In genomic region chr16:88138913-88139312, GRCm38 (mm10) we compare ENCODE assay signal across 34 mouse cellular contexts.
"Had no signal": no experiment of that assay in that cellular context is flagged by ENCODE, and none has a peak within 500 bp of the region (broad histone marks: within the 10 kb centered on the region; RNA-seq: fewer than 3 reads in every experiment).

No protein-coding gene starts in this region.

- H3K9ac ChIP-seq: heart, embryonic 12.5 days; heart, embryonic 13.5 days; heart, embryonic 15.5 days; hindbrain, embryonic 12.5 days; hindbrain, embryonic 13.5 days; hindbrain, embryonic 14.5 days; hindbrain, embryonic 15.5 days; intestine, embryonic 15.5 days; kidney, embryonic 15.5 days had no signal

- H3K4me1 ChIP-seq: heart, embryonic 10.5 days; heart, embryonic 12.5 days; heart, embryonic 13.5 days; heart, embryonic 15.5 days; hindbrain, embryonic 10.5 days; hindbrain, embryonic 12.5 days; intestine, embryonic 15.5 days; kidney, embryonic 15.5 days had no signal

- H3K9me3 ChIP-seq: heart, embryonic 12.5 days; heart, embryonic 13.5 days; heart, embryonic 15.5 days; hindbrain, embryonic 10.5 days; hindbrain, embryonic 12.5 days; hindbrain, embryonic 13.5 days; hindbrain, embryonic 15.5 days; intestine, embryonic 15.5 days; kidney, embryonic 15.5 days had no signal

- H3K36me3 ChIP-seq: heart, embryonic 10.5 days; heart, embryonic 12.5 days; heart, embryonic 13.5 days; heart, embryonic 15.5 days; hindbrain, embryonic 10.5 days; hindbrain, embryonic 12.5 days; hindbrain, embryonic 13.5 days; hindbrain, embryonic 15.5 days; intestine, embryonic 15.5 days; kidney, embryonic 15.5 days had no signal

- H3K27ac ChIP-seq: heart, embryonic 10.5 days; heart, embryonic 13.5 days; heart, embryonic 15.5 days; hindbrain, embryonic 10.5 days; hindbrain, embryonic 12.5 days; hindbrain, embryonic 13.5 days; hindbrain, embryonic 14.5 days; hindbrain, embryonic 15.5 days; hindbrain, postnatal 0 days; intestine, embryonic 15.5 days; kidney, embryonic 15.5 days; kidney, postnatal 0 days; left cerebral cortex, adult 2 months had no signal

- H3K4me3 ChIP-seq: heart, embryonic 10.5 days; heart, embryonic 12.5 days; heart, embryonic 13.5 days; heart, embryonic 15.5 days; hindbrain, embryonic 10.5 days; hindbrain, embryonic 12.5 days; hindbrain, embryonic 13.5 days; hindbrain, embryonic 15.5 days; intestine, embryonic 15.5 days; kidney, embryonic 15.5 days; left cerebral cortex, adult 2 months had no signal

- ATAC-seq: hindbrain, embryonic 16.5 days; hindbrain, postnatal 0 days; intestine, embryonic 15.5 days; intestine, embryonic 16.5 days; intestine, postnatal 0 days had no signal

- H3K4me2 ChIP-seq: heart, embryonic 11.5 days; heart, embryonic 12.5 days; heart, embryonic 13.5 days; heart, embryonic 15.5 days; hindbrain, embryonic 12.5 days; hindbrain, embryonic 13.5 days; hindbrain, embryonic 14.5 days; hindbrain, embryonic 15.5 days; intestine, embryonic 15.5 days; kidney, embryonic 15.5 days had no signal

- DNase-seq: heart, postnatal 10 days; heart, postnatal 14 days; heart, postnatal 36 days; heart, postnatal 4 days; kidney, adult 11 months; kidney, adult 18-20 months; kidney, adult 2 months; kidney, adult 8-10 months; kidney, adult 9 months; kidney, postnatal 10 days; kidney, postnatal 14 days; kidney, postnatal 25 days; kidney, postnatal 36 days; kidney, postnatal 4 days; layer of hippocampus, adult 9-11 months; layer of hippocampus, postnatal 36 days had no signal

- H3K27me3 ChIP-seq: heart, embryonic 12.5 days; heart, embryonic 13.5 days; heart, embryonic 15.5 days; hindbrain, embryonic 12.5 days; hindbrain, embryonic 13.5 days; hindbrain, embryonic 15.5 days; intestine, embryonic 15.5 days; kidney, embryonic 15.5 days had no signal
